Mouse (Mus musculus) layer of hippocampus, postnatal 14 days (tissue): ENCODE measurements around the gene Ncln. TPM values are rescaled to one million over a fixed set of nuclear protein-coding genes. Genes with fewer than 3 reads are reported as not detected.

Experiments
- DNase-seq, 2 experiments: peaks; one replicate each; pipeline ENCODE4 v3.0.0; 2021 to 2022; ENCODE audit warnings: low spot score in 2 of 2, mixed read lengths in 1 of 2
- total RNA-seq, 2 experiments: library from RNA; stranded (reverse); gene quantifications; 2 replicates each; pipeline ENCODE4 v1.2.3; 2021

Gene Ncln
- total RNA-seq, 2 experiments from 2014 or later: 79.7 to 95.2 TPM

DNA sequence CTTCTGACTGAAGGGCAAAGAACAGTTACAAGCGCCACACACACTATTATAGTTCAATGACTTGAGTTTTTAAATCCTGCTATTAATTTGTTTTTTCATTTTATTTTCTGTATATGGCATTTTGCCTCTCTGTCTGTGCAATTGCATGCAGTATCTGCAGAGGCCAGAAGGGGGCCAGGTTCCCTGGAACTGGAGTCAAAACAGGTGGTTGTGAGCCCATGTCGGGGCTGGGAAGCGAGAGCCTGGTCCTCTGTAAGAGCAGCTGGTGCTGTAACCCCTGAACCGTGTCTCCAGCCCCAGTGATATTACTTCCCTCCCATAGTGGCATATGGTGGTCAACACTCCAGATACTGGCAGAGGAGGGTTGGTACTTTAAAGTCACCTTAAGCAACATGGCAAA lies 22.4 kb upstream of the Ncln start:
- peak in 1 of 2 experiments; percentile 51 for DNase-seq

DNA sequence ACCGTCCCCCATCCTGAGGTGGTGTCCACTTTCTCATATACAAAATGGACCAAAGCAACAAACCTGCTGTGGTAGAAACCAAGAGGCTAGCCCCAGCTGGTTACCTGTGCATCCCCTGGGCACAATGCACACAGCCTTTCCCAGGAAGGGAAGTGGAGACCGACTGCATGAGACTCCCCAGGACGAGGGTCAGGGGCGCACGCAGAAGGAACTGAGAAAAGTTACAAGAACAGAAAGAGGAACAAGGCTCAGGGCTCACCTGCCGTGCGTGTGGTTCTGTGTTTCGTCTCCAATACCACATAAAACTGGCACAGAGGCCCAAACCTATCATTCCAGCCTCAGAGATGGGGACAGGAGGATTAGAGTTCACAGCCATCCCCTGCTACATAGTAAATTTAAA lies 21.0 kb upstream of the Ncln start:
- no peak for DNase-seq

- no peak for DNase-seq
Measured at GRCm38 (mm10) chr10:81513798-81514197, 17.6 kb upstream of the Ncln start.

DNA sequence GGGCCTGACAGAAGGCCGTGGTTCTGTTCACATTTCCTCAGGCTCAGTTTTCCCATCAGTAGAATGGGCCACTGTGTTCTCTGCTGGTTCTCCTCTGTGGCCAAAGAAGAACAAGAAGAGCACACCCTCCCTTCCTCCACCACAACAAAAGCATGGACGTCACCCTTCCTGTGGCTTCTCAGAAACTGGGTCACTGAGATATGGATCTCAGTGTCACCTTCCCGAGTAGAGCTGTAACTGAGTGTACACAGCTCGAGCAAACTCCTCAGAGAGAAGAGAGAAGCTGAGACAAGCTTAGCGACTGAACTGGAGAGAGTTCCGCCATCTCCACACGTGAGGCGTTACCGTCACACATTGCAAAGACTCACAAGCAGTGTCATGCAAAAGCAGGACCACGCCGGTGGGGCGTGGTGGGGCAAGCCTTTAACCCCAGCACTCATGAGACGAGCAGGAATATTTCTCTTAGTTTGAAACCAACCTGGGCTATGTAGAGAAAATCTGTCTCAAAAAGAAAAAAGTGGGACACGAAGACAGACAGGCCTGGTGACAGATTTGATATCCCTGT lies 14.1 kb upstream of the Ncln start:
- no peak for DNase-seq

DNA sequence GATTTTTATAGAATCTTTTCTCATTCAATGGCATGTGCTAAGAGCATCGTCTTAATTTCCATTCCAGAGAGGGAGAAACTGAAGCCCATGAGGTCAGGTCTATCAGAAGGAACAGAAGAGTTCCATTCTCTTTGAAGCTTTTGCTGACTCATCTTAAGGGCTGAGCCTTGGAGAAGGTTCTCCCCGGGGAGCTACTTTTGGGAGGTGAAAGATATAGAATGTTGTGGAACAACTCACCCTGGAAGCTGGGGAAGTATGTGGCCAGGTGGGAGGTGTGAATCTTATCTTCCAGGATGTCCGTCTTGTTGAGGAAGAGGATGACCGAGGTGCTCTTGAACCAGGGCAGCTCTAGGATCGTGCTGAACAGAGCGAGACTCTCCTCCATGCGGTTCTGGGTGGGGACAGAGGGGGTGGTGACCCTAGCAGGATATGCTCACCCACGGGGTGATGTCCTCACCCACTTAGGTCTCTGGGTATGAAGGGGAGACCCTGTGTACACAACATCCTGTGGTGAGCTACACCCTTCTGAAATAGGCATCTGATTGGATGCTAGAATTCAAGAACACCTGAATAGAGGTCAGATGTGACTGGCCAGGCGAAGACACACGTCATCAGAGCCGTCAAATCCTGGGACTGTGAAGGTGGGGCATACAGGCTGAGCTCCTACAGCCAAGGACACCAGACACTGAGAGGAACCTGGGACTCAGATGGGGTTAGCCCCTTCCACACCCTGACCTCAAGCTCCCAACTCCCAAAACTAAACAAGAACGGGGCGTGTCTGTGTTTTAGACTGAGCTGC lies 11.7 kb upstream of the Ncln start:
- no peak for DNase-seq

DNA sequence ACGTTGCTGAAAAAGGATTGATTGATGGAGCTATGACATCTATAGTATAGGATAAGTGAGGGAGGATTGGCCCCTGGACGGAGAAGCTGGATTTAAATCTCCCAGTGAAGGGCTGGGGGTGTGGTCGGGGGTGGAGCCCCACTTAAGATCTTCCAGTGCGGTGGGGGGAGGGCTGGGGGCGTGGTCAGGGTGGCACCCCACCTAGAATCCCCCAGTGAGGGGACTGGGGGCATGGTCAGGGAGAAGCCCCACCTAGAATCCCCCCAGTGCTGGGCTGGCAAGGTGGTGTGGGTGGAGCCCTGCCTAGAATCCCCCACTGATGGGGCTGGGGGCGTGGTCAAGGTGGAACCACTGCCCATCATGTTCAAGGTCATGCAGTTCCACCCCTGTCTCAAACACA lies 10.9 kb upstream of the Ncln start:
- no peak for DNase-seq

- no peak for DNase-seq
Measured at GRCm38 (mm10) chr10:81505016-81505664, 8.9 kb upstream of the Ncln start.

- DNase-seq: peak; percentile 89 to 90
Measured at GRCm38 (mm10) chr10:81502658-81503057, 6.5 kb upstream of the Ncln start.

- no peak for DNase-seq
Measured at GRCm38 (mm10) chr10:81501863-81502262, 5.7 kb upstream of the Ncln start.

- no peak for DNase-seq
Measured at GRCm38 (mm10) chr10:81500032-81500431, 3.8 kb upstream of the Ncln start, which contains the start of gene S1pr4. S1pr4 (minus strand) TSS chr10:81500132.

- DNase-seq: no peak
Measured at GRCm38 (mm10) chr10:81499250-81499901, 3.2 kb upstream of the Ncln start.

DNA sequence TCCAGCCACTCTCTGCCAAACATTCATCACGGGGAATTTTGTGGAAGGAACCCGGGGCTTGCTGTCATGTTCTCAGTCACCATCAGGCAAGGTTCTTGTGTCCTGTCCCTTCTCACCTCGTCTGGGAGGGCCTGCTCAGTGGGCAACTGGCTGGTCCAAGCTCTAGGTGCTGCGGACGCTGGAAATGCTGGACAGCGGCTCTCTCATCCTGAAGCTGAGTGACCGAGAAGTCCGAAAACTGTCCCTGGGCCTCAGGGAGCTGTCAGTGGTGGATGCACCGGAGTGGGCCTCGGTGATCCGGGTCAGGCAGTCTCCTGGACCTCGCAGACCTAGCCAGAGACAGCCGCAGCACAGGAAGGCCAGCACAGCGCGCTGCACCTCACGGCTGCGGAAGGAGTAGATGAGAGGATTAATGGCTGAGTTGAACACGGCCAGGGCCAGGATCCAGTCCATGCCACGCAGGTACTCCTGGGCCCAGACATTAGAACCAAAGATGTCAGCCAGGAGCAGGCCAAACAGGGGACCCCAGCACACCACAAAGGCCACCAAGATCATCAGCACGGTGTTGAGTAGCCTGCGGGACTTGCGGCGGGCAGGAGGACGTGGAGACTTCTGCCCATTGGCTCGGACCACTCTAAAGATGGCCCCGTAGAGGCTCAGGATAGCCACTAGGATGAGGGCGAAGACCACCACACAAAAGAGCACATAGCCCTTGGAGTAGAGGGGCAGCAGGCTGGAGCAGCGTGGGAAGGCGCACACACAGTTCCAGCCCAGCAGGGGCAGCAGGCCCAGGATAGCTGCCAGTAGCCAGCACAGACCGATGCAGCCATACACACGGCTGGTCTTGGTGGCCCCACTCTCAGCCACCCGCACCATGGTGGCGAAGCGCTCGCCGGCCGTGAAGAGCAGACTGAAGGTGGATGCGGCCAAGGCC lies 2.4 kb upstream of the Ncln start:
- peak in 1 of 2 experiments; percentile 13 for DNase-seq

GRCm38 (mm10) chr10:81497401-81498270 lies 1.4 kb upstream of the Ncln start:
- DNase-seq: peak in 1 of 2 experiments; percentile 19

DNA sequence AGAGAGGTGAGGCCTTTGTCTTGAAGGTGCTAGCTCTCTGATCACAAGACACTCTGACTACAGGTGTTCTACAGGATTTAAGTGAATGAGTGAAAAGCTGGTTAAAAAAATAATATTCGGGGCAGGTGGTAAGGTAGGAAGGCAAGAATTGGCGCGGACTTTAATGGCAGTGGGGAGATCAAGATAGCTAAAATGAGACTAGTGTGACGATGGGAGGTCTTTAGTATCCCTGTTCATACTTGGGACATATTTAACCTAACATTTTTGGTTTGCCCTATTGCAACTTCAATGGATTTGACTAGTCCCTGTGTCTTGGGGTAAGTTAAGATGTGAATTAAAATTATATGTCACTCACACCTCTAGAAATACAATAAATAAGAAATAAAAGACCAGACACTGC lies 777 bp upstream of the Ncln start:
- DNase-seq: peak in 1 of 2 experiments; percentile 12

DNA sequence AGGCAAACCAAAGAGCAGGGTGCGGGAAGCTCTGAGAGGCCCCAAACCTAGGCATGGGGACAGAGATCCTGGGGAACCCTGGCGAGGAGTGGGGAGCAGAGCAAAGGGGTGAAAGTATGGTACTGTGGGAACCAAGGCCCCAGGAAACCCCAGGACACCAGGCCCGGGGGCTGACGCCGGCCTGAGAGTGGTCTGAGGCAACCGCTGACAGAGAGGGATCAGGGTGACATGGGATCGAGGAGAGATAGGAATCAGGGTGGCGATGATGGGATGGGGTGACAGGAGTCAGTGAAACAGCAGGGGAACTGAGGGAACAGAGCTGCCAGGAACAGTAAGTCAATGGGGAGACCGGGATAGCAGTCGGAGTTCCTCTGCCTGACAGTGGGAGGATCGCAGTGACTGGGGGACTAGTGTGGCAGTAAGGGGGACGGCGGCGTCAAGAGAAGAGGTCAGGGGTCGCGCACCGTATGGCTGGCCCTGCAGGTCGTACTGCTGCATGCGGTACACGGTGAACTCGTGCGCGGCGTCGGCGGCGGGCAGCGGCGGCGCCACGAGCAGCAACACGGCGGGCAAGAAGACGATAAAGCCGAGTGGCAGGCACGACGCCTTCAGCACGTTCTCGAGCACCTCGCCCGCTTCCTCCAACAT lies 452 bp downstream of the Ncln start:
- DNase-seq: no peak

GRCm38 (mm10) chr10:81495151-81495550 lies 1.0 kb downstream of the Ncln start:
- DNase-seq: no peak

GRCm38 (mm10) chr10:81494260-81495041 lies 1.7 kb downstream of the Ncln start:
- no peak for DNase-seq

GRCm38 (mm10) chr10:81493601-81494220 lies 2.5 kb downstream of the Ncln start:
- DNase-seq: no peak
